Mouse (Mus musculus) MEL (cell line): ENCODE measurements around the gene Cep170b. TPM values are rescaled to one million over a fixed set of nuclear protein-coding genes. Genes with fewer than 3 reads are reported as not detected.

ENCODE experiments used
- DNase-seq: peaks from one replicate; pipeline ENCODE4 v3.0.0; 2011; ENCODE audit warnings: low read depth, low spot score
- H3K27ac ChIP-seq: 2 replicates; pipeline ENCODE4 v1.5.1; 2012; ENCODE audit warnings: low read depth, mild to moderate bottlenecking, control low read depth, low read length, moderate library complexity; ENCODE audit not compliant: control insufficient read depth
- H3K27me3 ChIP-seq, 2 experiments: fragments of 150-350 bp in 1 of 2; sonication (generic) in 1 of 2; 2 replicates each; pipeline ENCODE4 v1.6.1; 2012; ENCODE audit warnings: low read length in 2 of 2, mild to moderate bottlenecking in 2 of 2, improper control_type of control experiment in 1 of 2, moderate library complexity in 1 of 2; ENCODE audit not compliant: insufficient read depth in 2 of 2, control insufficient read depth in 1 of 2
- H3K36me3 ChIP-seq, 2 experiments: 2 replicates each; pipeline ENCODE4 v1.6.1; 2012 to 2014; ENCODE audit warnings: low read length in 2 of 2, improper control_type of control experiment in 1 of 2, inconsistent platforms in 1 of 2, mild to moderate bottlenecking in 1 of 2; ENCODE audit not compliant: insufficient read depth in 2 of 2, control insufficient read depth in 1 of 2
- H3K4me1 ChIP-seq, 2 experiments: fragments of 150-350 bp in 1 of 2; sonication (generic) in 1 of 2; 2 replicates each; pipeline ENCODE4 v1.6.1; 2012; ENCODE audit warnings: low read length in 2 of 2, improper control_type of control experiment in 1 of 2, mild to moderate bottlenecking in 1 of 2; ENCODE audit not compliant: insufficient read depth in 2 of 2, control insufficient read depth in 1 of 2
- H3K4me3 ChIP-seq, 2 experiments: fragments of 150-350 bp in 1 of 2; sonication (generic) in 1 of 2; 2 replicates each; pipeline ENCODE4 v1.5.1; 2012; ENCODE audit warnings: low read depth in 2 of 2, low read length in 2 of 2, mild to moderate bottlenecking in 2 of 2, moderate library complexity in 2 of 2, control low read depth in 1 of 2, improper control_type of control experiment in 1 of 2; ENCODE audit not compliant: control insufficient read depth in 1 of 2, insufficient read depth in 1 of 2
- H3K79me2 ChIP-seq: 2 replicates; pipeline ENCODE4 v1.6.1; 2012; ENCODE audit warnings: mild to moderate bottlenecking, low read length, moderate library complexity; ENCODE audit not compliant: control insufficient read depth, poor library complexity, insufficient read depth
- H3K9ac ChIP-seq: 2 replicates; pipeline ENCODE4 v1.6.1; 2012; ENCODE audit warnings: low read depth, mild to moderate bottlenecking, control low read depth, low read length, moderate library complexity; ENCODE audit not compliant: control insufficient read depth, poor library complexity, severe bottlenecking
- H3K9me3 ChIP-seq: fragments of 150-350 bp; sonication (generic); replicated peaks from 2 replicates; pipeline ENCODE4 v1.6.1; 2012; ENCODE audit warnings: mild to moderate bottlenecking, low read length, improper control_type of control experiment, moderate library complexity; ENCODE audit not compliant: insufficient read depth
- BHLHE40 ChIP-seq: IDR thresholded peaks from 2 replicates; pipeline ENCODE4 v1.6.1; 2012; ENCODE audit warnings: low read depth, mild to moderate bottlenecking, inconsistent platforms, low read length, improper control_type of control experiment, borderline replicate concordance
- CHD2 ChIP-seq: IDR thresholded peaks from 2 replicates; pipeline ENCODE4 v1.6.1; 2011; ENCODE audit warnings: low read length, improper control_type of control experiment
- CTCF ChIP-seq, 3 experiments: IDR thresholded peaks in 2 of 3; conservative IDR thresholded peaks in 1 of 3; 2 replicates each; pipeline ENCODE4 v1.5.1; 2011 to 2012; ENCODE audit warnings: low read length in 3 of 3, low read depth in 2 of 3, mild to moderate bottlenecking in 2 of 3, improper control_type of control experiment in 1 of 3, inconsistent platforms in 1 of 3, mixed read lengths in 1 of 3, moderate library complexity in 1 of 3; ENCODE audit not compliant: control insufficient read depth in 1 of 3, insufficient read depth in 1 of 3, poor library complexity in 1 of 3, severe bottlenecking in 1 of 3
- ELF1 ChIP-seq: IDR thresholded peaks from 2 replicates; pipeline ENCODE4 v1.6.1; 2014; ENCODE audit warnings: low read depth, mild to moderate bottlenecking, inconsistent platforms, low read length, improper control_type of control experiment, moderate library complexity
- ETS1 ChIP-seq: IDR thresholded peaks from 2 replicates; pipeline ENCODE4 v1.6.1; 2012; ENCODE audit warnings: low read depth, mild to moderate bottlenecking, inconsistent platforms, low read length, improper control_type of control experiment, moderate library complexity
- GABPA ChIP-seq: IDR thresholded peaks from 2 replicates; pipeline ENCODE4 v1.6.1; 2012; ENCODE audit warnings: low read depth, mild to moderate bottlenecking, inconsistent platforms, low read length, improper control_type of control experiment, moderate library complexity
- GATA1 ChIP-seq: IDR thresholded peaks from 2 replicates; pipeline ENCODE4 v1.6.1; 2011; ENCODE audit warnings: low read depth, low read length, improper control_type of control experiment
- HCFC1 ChIP-seq: IDR thresholded peaks from 2 replicates; pipeline ENCODE4 v1.6.1; 2012; ENCODE audit warnings: low read depth, mild to moderate bottlenecking, inconsistent platforms, low read length, improper control_type of control experiment, moderate library complexity
- KAT2A ChIP-seq: conservative IDR thresholded peaks from 2 replicates; pipeline ENCODE4 v1.6.1; 2012; ENCODE audit warnings: low read depth, low read length, improper control_type of control experiment, inconsistent platforms
- MAFK ChIP-seq: IDR thresholded peaks from 2 replicates; pipeline ENCODE4 v1.6.1; 2011; ENCODE audit warnings: low read depth, mild to moderate bottlenecking, low read length, improper control_type of control experiment, borderline replicate concordance
- MAX ChIP-seq: IDR thresholded peaks from 2 replicates; pipeline ENCODE4 v1.6.1; 2011; ENCODE audit warnings: low read length, improper control_type of control experiment
- MAZ ChIP-seq: IDR thresholded peaks from 2 replicates; pipeline ENCODE4 v1.6.1; 2012; ENCODE audit warnings: low read depth, mild to moderate bottlenecking, inconsistent platforms, low read length, improper control_type of control experiment
- MXI1 ChIP-seq: IDR thresholded peaks from 2 replicates; pipeline ENCODE4 v1.6.1; 2011; ENCODE audit warnings: mild to moderate bottlenecking, low read depth, low read length, improper control_type of control experiment
- MYC ChIP-seq: IDR thresholded peaks from 2 replicates; pipeline ENCODE4 v1.6.1; 2011; ENCODE audit warnings: low read depth, mild to moderate bottlenecking, low read length, improper control_type of control experiment, moderate library complexity
- NELFE ChIP-seq: IDR thresholded peaks from 2 replicates; pipeline ENCODE4 v1.6.1; 2011; ENCODE audit warnings: low read depth, low read length, improper control_type of control experiment
- NRF1 ChIP-seq: IDR thresholded peaks from 2 replicates; pipeline ENCODE4 v1.6.1; 2014; ENCODE audit warnings: low read depth, mild to moderate bottlenecking, inconsistent platforms, low read length, improper control_type of control experiment, moderate library complexity; ENCODE audit not compliant: poor library complexity, insufficient read depth, severe bottlenecking
- POLR2AphosphoS2 ChIP-seq: IDR thresholded peaks from 2 replicates; pipeline ENCODE4 v1.6.1; 2011; ENCODE audit warnings: low read length, improper control_type of control experiment
- POLR2AphosphoS5 ChIP-seq: IDR thresholded peaks from 2 replicates; pipeline ENCODE4 v1.6.1; 2012; ENCODE audit warnings: low read depth, borderline replicate concordance, mild to moderate bottlenecking, inconsistent platforms, low read length, moderate library complexity, mixed read lengths
- RAD21 ChIP-seq: IDR thresholded peaks from 2 replicates; pipeline ENCODE4 v1.6.1; 2011; ENCODE audit warnings: mild to moderate bottlenecking, low read depth, low read length, improper control_type of control experiment
- SIN3A ChIP-seq: IDR thresholded peaks from 2 replicates; pipeline ENCODE4 v1.6.1; 2012; ENCODE audit warnings: low read length, improper control_type of control experiment, inconsistent platforms
- SMC3 ChIP-seq: IDR thresholded peaks from 2 replicates; pipeline ENCODE4 v1.6.1; 2011; ENCODE audit warnings: low read depth, low read length, improper control_type of control experiment
- TBP ChIP-seq: IDR thresholded peaks from 2 replicates; pipeline ENCODE4 v1.8.0; 2011; ENCODE audit warnings: low read depth, low read length, improper control_type of control experiment
- UBTF ChIP-seq: IDR thresholded peaks from 2 replicates; pipeline ENCODE4 v1.6.1; 2012; ENCODE audit warnings: low read depth, mild to moderate bottlenecking, inconsistent platforms, low read length, improper control_type of control experiment, moderate library complexity, borderline replicate concordance; ENCODE audit not compliant: insufficient read depth
- ZKSCAN1 ChIP-seq: IDR thresholded peaks from 2 replicates; pipeline ENCODE4 v1.6.1; 2012; ENCODE audit warnings: low read depth, mild to moderate bottlenecking, inconsistent platforms, low read length, improper control_type of control experiment, moderate library complexity
- polyA plus RNA-seq, 2 experiments: library from polyadenylated mRNA; stranded (reverse) in 1 of 2; unstranded in 1 of 2; fragments of >175 nt in 1 of 2; fragments of >200 nt in 1 of 2; gene quantifications; 2 replicates each; pipeline versions ENCODE4 v1.2.1 to v1.2.4; 2012; ENCODE audit warnings: low replicate concordance in 2 of 2, low read depth in 1 of 2; ENCODE audit not compliant: insufficient read length in 2 of 2, insufficient read depth in 1 of 2, missing spikeins in 1 of 2
- total RNA-seq: library from RNA; depleted of rRNA; stranded (reverse); fragments of 300-350 nt; gene quantifications from 2 replicates; pipeline ENCODE4 v1.2.3, GENCODE M21; 2012

Cep170b gene
- total and polyA plus RNA-seq, 3 experiments, result 49.7 to 64.0 TPM; not detected in 1

DNA sequence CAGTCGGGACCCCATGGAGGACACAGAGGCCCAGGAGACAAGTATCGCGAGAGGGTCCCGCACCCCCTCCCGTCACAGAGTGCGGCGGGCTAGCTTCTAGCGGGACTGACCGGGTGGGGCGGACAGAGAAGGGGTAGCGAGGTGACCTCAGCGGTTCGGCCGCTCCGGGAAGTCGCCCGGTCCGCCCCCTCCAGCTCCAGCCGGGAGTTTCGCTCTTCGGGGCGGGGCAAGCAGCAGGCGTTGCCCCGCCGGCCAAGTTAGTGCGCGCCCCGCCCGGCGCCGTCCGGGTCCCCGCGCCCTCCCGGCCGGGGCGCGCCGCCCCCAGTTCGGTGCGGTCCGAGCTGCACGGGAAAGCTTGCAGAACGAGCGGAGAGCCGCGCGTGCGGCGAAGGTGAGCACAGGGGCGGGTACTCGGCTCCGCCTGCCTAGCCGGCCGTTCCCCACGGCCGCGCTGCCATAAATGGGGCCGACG lies 41.7 kb upstream of the Cep170b start, which contains the start of gene Zbtb42 (continued):
- TF ChIP-seq POLR2AphosphoS5 (no peak), KAT2A (no peak), MAZ (no peak; the same call in none of the 2 replicates), ZKSCAN1 (no peak), MXI1 (peak; percentile 64), CHD2 (no peak), MAX (0 out of 2 replicates have a peak, but pooled peaks have one; percentile 15), TBP (no peak), NELFE (peak; percentile 56), GATA1 (no peak), SIN3A (peak; percentile 79)
- TF ChIP-seq, all 39 proteins: peak for 9

DNA sequence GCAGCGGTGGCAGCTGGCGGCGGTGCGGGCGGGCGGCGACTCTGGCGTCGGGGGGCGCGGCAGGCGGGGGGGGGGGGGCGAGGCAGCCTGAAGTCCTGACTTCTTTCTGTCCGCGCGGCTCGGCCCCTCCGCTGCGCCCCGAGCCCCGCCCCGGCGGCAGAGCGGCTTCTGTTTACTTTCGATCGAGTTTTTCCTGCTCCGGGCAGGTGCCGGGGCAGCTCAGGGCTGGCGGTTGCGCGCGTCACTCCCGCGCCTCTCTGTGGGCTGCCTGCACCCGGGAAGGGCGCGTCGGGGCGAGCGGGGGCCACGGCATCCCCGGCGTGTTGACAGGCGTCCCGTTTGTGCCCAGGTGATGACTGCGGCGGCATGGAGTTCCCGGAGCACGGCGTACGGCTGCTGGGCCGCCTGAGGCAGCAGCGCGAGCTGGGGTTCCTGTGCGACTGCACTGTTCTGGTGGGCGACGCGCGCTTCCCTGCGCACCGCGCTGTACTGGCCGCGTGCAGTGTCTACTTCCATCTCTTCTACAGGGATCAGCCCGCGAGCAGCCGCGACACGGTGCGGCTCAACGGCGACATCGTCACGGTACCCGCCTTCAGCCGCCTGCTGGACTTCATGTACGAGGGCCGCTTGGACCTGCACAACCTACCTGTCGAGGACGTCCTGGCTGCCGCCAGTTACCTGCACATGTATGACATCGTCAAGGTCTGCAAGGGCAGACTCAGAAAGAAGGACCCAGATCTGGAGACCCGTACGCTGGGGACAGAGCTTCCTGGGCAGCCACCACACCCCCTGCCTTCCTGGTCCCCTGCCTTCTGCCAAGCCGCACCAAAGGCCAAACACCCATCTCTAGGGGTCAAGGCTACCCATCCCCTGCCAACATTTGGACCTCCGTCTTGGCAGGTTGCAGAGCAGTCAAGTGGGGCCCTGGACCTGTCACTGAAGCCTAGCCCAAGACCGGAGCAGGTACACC lies 40.9 kb upstream of the Cep170b start:
- H3K4me1 ChIP-seq, result peaks cover 4 to 35% of the 10 kb centered on the region in 2 experiments
- peak; percentile 80 for DNase-seq
- TF ChIP-seq NRF1 (peak; percentile 57), RAD21 (no peak), UBTF (0 out of 2 replicates have a peak, but pooled peaks have one; percentile 13), GABPA (no peak), POLR2AphosphoS2 (no peak), ETS1 (0 out of 2 replicates have a peak, but pooled peaks have one; percentile 14), TBP (no peak), SIN3A (peak; percentile 86), CTCF (IDR thresholded peaks at IDR 0.05 in 2 of 3, conservative IDR thresholded peaks at IDR 0.05 in 1 of 3; ENCODE audit: control insufficient read depth in 1 of 3, insufficient read depth in 1 of 3, low read depth in 2 of 3, low read length in 3 of 3, poor library complexity in 1 of 3, severe bottlenecking in 1 of 3) (no peak), HCFC1 (0 out of 2 replicates have a peak, but pooled peaks have one; percentile 10), BHLHE40 (no peak), MAZ (no peak), MAFK (no peak), ELF1 (peak; percentile 15; the same call in 1 of the 2 replicates), ZKSCAN1 (0 out of 2 replicates have a peak, but pooled peaks have one; percentile 17), MYC (0 out of 2 replicates have a peak, but pooled peaks have one; percentile 11), MAX (peak; percentile 63), SMC3 (0 out of 2 replicates have a peak, but pooled peaks have one; percentile 4)
- TF ChIP-seq, all 39 proteins: peak for 10

More for the DNA sequence above, 40.9 kb upstream of the Cep170b start:
- Histone ChIP-seq H3K79me2 (peaks cover 5% of the 10 kb centered on the region; the same call in 1 of the 2 replicates), H3K27ac (no peak overlapping the region), H3K9me3 (no peaks in the 10 kb centered on the region), H3K27me3 (no peaks in the 10 kb centered on the region), H3K4me3 (peak overlapping the region; percentile 69 to 95), H3K9ac (peak overlapping the region; percentile 78), H3K36me3 (peaks cover 0 to 11% of the 10 kb centered on the region in 2 experiments; a peak in 2 of 4 replicates)
